Mouse (Mus musculus) embryonic facial prominence, embryonic 10.5 days (tissue): ENCODE measurements around the gene Exph5. TPM values are rescaled to one million over a fixed set of nuclear protein-coding genes. Genes with fewer than 3 reads are reported as not detected.
A peak's percentile ranks its signal among the peaks of the same experiment; 100 is the strongest.

Source experiments
- DNase-seq: peaks from one replicate; pipeline ENCODE4 v3.0.0-alpha.2; 2017; ENCODE audit warnings: low spot score
- H3K27ac ChIP-seq: fragments of 300-500 bp; sonication (generic); replicated peaks from 2 replicates; pipeline ENCODE4 v1.5.1; 2016; ENCODE audit warnings: mild to moderate bottlenecking
- H3K27me3 ChIP-seq: fragments of 300-500 bp; sonication (generic); replicated peaks from 2 replicates; pipeline ENCODE4 v1.6.1; 2016; ENCODE audit warnings: low read depth, mild to moderate bottlenecking; ENCODE audit not compliant: poor library complexity, severe bottlenecking
- H3K36me3 ChIP-seq: fragments of 300-500 bp; sonication (generic); replicated peaks from 2 replicates; pipeline ENCODE4 v1.6.1; 2016; ENCODE audit warnings: mild to moderate bottlenecking, moderate library complexity
- H3K4me1 ChIP-seq: fragments of 300-500 bp; sonication (generic); 2 replicates; pipeline ENCODE4 v1.6.1; 2016
- H3K4me3 ChIP-seq: fragments of 300-500 bp; sonication (generic); 2 replicates; pipeline ENCODE4 v1.5.1; 2016; ENCODE audit warnings: mild to moderate bottlenecking, moderate library complexity
- H3K9me3 ChIP-seq: fragments of 300-500 bp; sonication (generic); 2 replicates; pipeline ENCODE4 v1.6.1; 2016; ENCODE audit warnings: mild to moderate bottlenecking
- WGBS: fragments of 180-500 bp; shearing (Covaris S2); methylation state at CpG from one replicate; pipeline ENCODE4 v1.1.7; 2016; 5-methylcytosine and 5-hydroxymethylcytosine counted together
- microRNA-seq: library from miRNA; unstranded; fragments of <30 nt; microRNA quantifications from one replicate; pipeline ENCODE4, GENCODE M21; 2017
- polyA plus RNA-seq: library from polyadenylated mRNA; unstranded; fragments of >200 nt; fragmentation: Nextera tagmentation; extraction: Ambion mirVana; gene quantifications from 2 replicates; pipeline ENCODE4 v1.2.1, GENCODE M21; 2016

The Exph5 gene
- polyA plus RNA-seq, 1 experiment from 2014 or later: 1.7 TPM

GRCm38 (mm10) chr9:53404050-53404752 is 102.7 kb downstream of the Exph5 start:
- 88% methylated on average over 6 of the region's 6 CpGs for WGBS
- Histone ChIP-seq H3K27ac (peak overlapping the region; percentile 86; the same call in 1 of the 2 replicates), H3K4me3 (no peak overlapping the region), H3K27me3 (no peaks in the 10 kb centered on the region), H3K9me3 (no peaks in the 10 kb centered on the region), H3K4me1 (peaks cover 25% of the 10 kb centered on the region), H3K36me3 (no peaks in the 10 kb centered on the region)
- DNase-seq: no peak

GRCm38 (mm10) chr9:53404753-53405722 is 103.6 kb downstream of the Exph5 start:
- Histone ChIP-seq H3K4me3 (peak overlapping the region; percentile 56), H3K27me3 (no peaks in the 10 kb centered on the region), H3K4me1 (peaks cover 25% of the 10 kb centered on the region), H3K27ac (peak overlapping the region; percentile 86), H3K36me3 (no peaks in the 10 kb centered on the region), H3K9me3 (no peaks in the 10 kb centered on the region)
- WGBS: 31% methylated on average over 21 of the region's 21 CpGs
- peak; percentile 89 for DNase-seq

- H3K27ac ChIP-seq: no peak overlapping the region
- H3K36me3 ChIP-seq: no peaks in the 10 kb centered on the region
- DNase-seq: no peak
- peaks cover 15% of the 10 kb centered on the region for H3K4me1 ChIP-seq
- no peak overlapping the region for H3K4me3 ChIP-seq
- WGBS: 89% methylated on average over 4 of the region's 4 CpGs
- no peaks in the 10 kb centered on the region for H3K9me3 ChIP-seq
- H3K27me3 ChIP-seq: no peaks in the 10 kb centered on the region
Observed at GRCm38 (mm10) chr9:53408548-53408947, 107.1 kb downstream of the Exph5 start.

DNA sequence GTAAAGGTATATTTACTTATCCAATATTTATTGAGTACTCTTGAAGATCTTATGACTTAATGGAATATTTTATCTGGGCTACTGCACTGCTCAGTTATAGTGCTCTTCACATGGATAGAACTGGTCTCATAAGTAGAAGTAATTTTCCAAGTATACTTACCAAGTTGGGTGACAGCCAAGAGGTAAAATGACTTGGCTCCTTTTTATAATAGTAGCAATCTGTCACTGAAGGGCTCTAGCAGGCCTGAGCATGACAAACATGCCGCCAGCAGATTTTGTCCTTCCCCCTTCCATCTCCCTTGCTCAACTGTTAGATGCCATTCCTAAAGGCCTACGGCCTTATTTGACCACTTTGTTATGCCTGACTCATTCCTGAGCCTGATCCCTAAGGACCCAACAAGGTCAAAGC is 107.5 kb downstream of the Exph5 start:
- Histone ChIP-seq H3K27ac (no peak overlapping the region), H3K4me1 (peaks cover 15% of the 10 kb centered on the region), H3K36me3 (no peaks in the 10 kb centered on the region), H3K27me3 (no peaks in the 10 kb centered on the region), H3K4me3 (no peak overlapping the region), H3K9me3 (no peaks in the 10 kb centered on the region)
- no peak for DNase-seq
- WGBS: 83% methylated on average over 2 of the region's 2 CpGs

GRCm38 (mm10) chr9:53409427-53409826 is 108.0 kb downstream of the Exph5 start:
- H3K4me1 ChIP-seq: peaks cover 13% of the 10 kb centered on the region
- H3K36me3 ChIP-seq: no peaks in the 10 kb centered on the region
- H3K4me3 ChIP-seq: no peak overlapping the region
- H3K9me3 ChIP-seq: no peaks in the 10 kb centered on the region
- DNase-seq: no peak
- 94% methylated on average over 3 of the region's 3 CpGs for WGBS
- H3K27ac ChIP-seq: no peak overlapping the region
- no peaks in the 10 kb centered on the region for H3K27me3 ChIP-seq

- H3K27ac ChIP-seq: no peak overlapping the region
- no peaks in the 10 kb centered on the region for H3K27me3 ChIP-seq
- WGBS: 72% methylated on average over 9 of the region's 9 CpGs
- no peaks in the 10 kb centered on the region for H3K36me3 ChIP-seq
- peaks cover 7% of the 10 kb centered on the region; the same call in 1 of the 2 replicates for H3K9me3 ChIP-seq
- no peak for DNase-seq
- H3K4me3 ChIP-seq: no peak overlapping the region
- no peaks in the 10 kb centered on the region for H3K4me1 ChIP-seq
Observed at GRCm38 (mm10) chr9:53422133-53422896, 120.8 kb downstream of the Exph5 start.

DNA sequence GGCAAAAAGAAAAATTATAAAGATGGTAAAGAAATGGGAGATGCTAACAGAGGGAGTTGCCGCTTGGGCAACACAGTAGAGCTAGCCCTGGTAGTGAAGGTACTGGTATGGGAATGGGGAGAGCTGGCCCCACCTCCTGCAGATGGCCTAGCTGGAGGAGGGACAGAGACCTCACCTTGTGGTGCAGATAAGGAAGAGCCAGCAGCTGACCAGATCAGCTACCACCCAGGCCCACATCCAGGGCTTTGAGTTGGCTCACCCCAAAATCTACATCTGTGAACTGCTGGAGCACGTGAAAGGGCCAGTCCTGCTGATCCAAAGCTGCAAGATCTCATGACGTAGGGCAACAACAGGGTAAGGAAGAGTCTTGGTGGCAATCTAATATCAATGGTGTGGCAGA is 125.3 kb downstream of the Exph5 start:
- 91% methylated on average over 3 of the region's 3 CpGs for WGBS
- Histone ChIP-seq H3K4me3 (no peak overlapping the region), H3K9me3 (no peaks in the 10 kb centered on the region), H3K4me1 (no peaks in the 10 kb centered on the region), H3K27me3 (no peaks in the 10 kb centered on the region), H3K27ac (no peak overlapping the region), H3K36me3 (no peaks in the 10 kb centered on the region)
- DNase-seq: no peak

Small RNA genes within 50 kb of the gene (microRNA-seq; reads per million reads assigned to microRNA genes)
- not detected for gene Mir130c

Other genes with a start within 250 kb of the Exph5 start
- 30.3 and 30.8 TPM in 2 replicates for gene Ddx10, start 53.6 kb upstream of the Exph5 start, polyA plus RNA-seq
- 9.7 and 10.3 TPM in 2 replicates for gene Kdelc2, start 82.4 kb downstream of the Exph5 start, polyA plus RNA-seq
- gene 4930550C14Rik, start 100.7 kb downstream of the Exph5 start, polyA plus RNA-seq: 0.28 and 0.32 TPM in 2 replicates
- 19.3 and 22.0 TPM in 2 replicates for gene Atm, start 235.1 kb downstream of the Exph5 start, polyA plus RNA-seq
- 20.6 and 23.9 TPM in 2 replicates for gene Npat, start 235.4 kb downstream of the Exph5 start, polyA plus RNA-seq